Mouse (Mus musculus) myocyte (in vitro differentiated cells): ENCODE data around the gene Ubap1. TPM values are rescaled to one million over a fixed set of nuclear protein-coding genes. Genes with fewer than 3 reads are reported as not detected.

ENCODE experiments used
- H3K27me3 ChIP-seq: one replicate; pipeline ENCODE4 v1.6.1; 2011; ENCODE audit not compliant: control insufficient read depth, insufficient read depth, insufficient read length
- H3K36me3 ChIP-seq: one replicate; pipeline ENCODE4 v1.6.1; 2011; ENCODE audit not compliant: control insufficient read depth, insufficient read depth
- H3K4me2 ChIP-seq: one replicate; pipeline ENCODE4 v1.6.1; 2011; ENCODE audit warnings: low read depth, control low read depth
- H3K4me3 ChIP-seq: one replicate; pipeline ENCODE4 v1.5.1; 2011; ENCODE audit warnings: mild to moderate bottlenecking, control low read depth, moderate library complexity
- H3K79me2 ChIP-seq: one replicate; pipeline ENCODE4 v1.6.1; 2011; ENCODE audit not compliant: control insufficient read depth, insufficient read depth
- H3ac ChIP-seq: one replicate; pipeline ENCODE4 v1.6.1; 2011; ENCODE audit not compliant: control insufficient read depth, insufficient read length
- CEBPB ChIP-seq: IDR thresholded peaks from 2 replicates; pipeline ENCODE4 v1.6.1; 2011; ENCODE audit warnings: mild to moderate bottlenecking, moderate library complexity; ENCODE audit not compliant: poor library complexity, insufficient read depth, severe bottlenecking
- E2F4 ChIP-seq: IDR thresholded peaks from one replicate; pipeline ENCODE4 v1.6.1; 2011; ENCODE audit warnings: mild to moderate bottlenecking, control low read depth, moderate library complexity; ENCODE audit not compliant: insufficient read depth
- MAX ChIP-seq: IDR thresholded peaks from one replicate; pipeline ENCODE4 v1.6.1; 2011; ENCODE audit warnings: low read depth, mild to moderate bottlenecking, control low read depth
- MYOD1 ChIP-seq, 3 experiments: IDR thresholded peaks; one replicate each; pipeline ENCODE4 v1.6.1; 2011; ENCODE audit warnings: control low read depth in 2 of 3, low read depth in 2 of 3, mild to moderate bottlenecking in 2 of 3, moderate library complexity in 1 of 3; ENCODE audit not compliant: insufficient read length in 2 of 3, control insufficient read depth in 1 of 3
- MYOG ChIP-seq, 3 experiments: IDR thresholded peaks; one replicate each; pipeline ENCODE4 v1.6.1; 2011; ENCODE audit warnings: control low read depth in 2 of 3, low read depth in 2 of 3, mild to moderate bottlenecking in 2 of 3; ENCODE audit not compliant: insufficient read length in 2 of 3, control insufficient read depth in 1 of 3, insufficient read depth in 1 of 3
- POLR2A ChIP-seq: IDR thresholded peaks from one replicate; pipeline ENCODE4 v1.6.1; 2011; ENCODE audit warnings: low read depth, mild to moderate bottlenecking, control low read depth, moderate library complexity; ENCODE audit not compliant: insufficient read length
- POLR2AphosphoS2 ChIP-seq: IDR thresholded peaks from one replicate; pipeline ENCODE4 v1.6.1; 2011; ENCODE audit warnings: low read depth, control low read depth; ENCODE audit not compliant: insufficient read length
- REST ChIP-seq: IDR thresholded peaks from one replicate; pipeline ENCODE4 v1.6.1; 2011; ENCODE audit warnings: mild to moderate bottlenecking, control low read depth, moderate library complexity; ENCODE audit not compliant: insufficient read depth, insufficient read length
- SRF ChIP-seq: IDR thresholded peaks from one replicate; pipeline ENCODE4 v1.6.1; 2011; ENCODE audit warnings: low read depth; ENCODE audit not compliant: control insufficient read depth, insufficient read length
- TCF12 ChIP-seq: IDR thresholded peaks from one replicate; pipeline ENCODE4 v1.6.1; 2011; ENCODE audit warnings: mild to moderate bottlenecking, control low read depth; ENCODE audit not compliant: poor library complexity, insufficient read depth, severe bottlenecking
- TCF3 ChIP-seq: IDR thresholded peaks from one replicate; pipeline ENCODE4 v1.6.1; 2011; ENCODE audit warnings: low read depth, control low read depth; ENCODE audit not compliant: insufficient read length
- USF1 ChIP-seq: IDR thresholded peaks from one replicate; pipeline ENCODE4 v1.6.1; 2011; ENCODE audit warnings: low read depth, mild to moderate bottlenecking, control low read depth, moderate library complexity
- polyA plus RNA-seq: library from polyadenylated mRNA; unstranded; fragments of >200 nt; fragmentation: generic; extraction: Trizol; gene quantifications from one replicate; pipeline ENCODE4 v1.2.1, GENCODE M21; 2012; ENCODE audit warnings: missing spikeins

Ubap1 gene
- polyA plus RNA-seq, 1 experiment: 29.2 TPM

GRCm38 (mm10) chr4:41416966-41417365, 68.2 kb downstream of the Ubap1 start:
- Histone ChIP-seq H3K4me3 (no peak overlapping the region), H3ac (no peak overlapping the region), H3K36me3 (peaks cover 9% of the 10 kb centered on the region), H3K79me2 (peaks cover 4% of the 10 kb centered on the region), H3K27me3 (no peaks in the 10 kb centered on the region), H3K4me2 (no peak overlapping the region)
- no peak for TF ChIP-seq SRF
- no peak for TF ChIP-seq MYOD1 (IDR thresholded peaks at IDR 0.05; ENCODE audit: control insufficient read depth in 1 of 3, insufficient read length in 2 of 3, low read depth in 2 of 3)
- TF ChIP-seq MYOG (IDR thresholded peaks at IDR 0.05; ENCODE audit: control insufficient read depth in 1 of 3, insufficient read depth in 1 of 3, insufficient read length in 2 of 3, low read depth in 2 of 3): no peak
- no peak for TF ChIP-seq TCF12
- TF ChIP-seq REST: no peak
- TF ChIP-seq POLR2A: no peak
- no peak for TF ChIP-seq MAX
- no peak for TF ChIP-seq POLR2AphosphoS2
- TF ChIP-seq TCF3: no peak
- no peak for TF ChIP-seq E2F4
- no peak for TF ChIP-seq USF1
- no peak for TF ChIP-seq CEBPB

- H3K4me2 ChIP-seq: no peak overlapping the region
- peaks cover 9% of the 10 kb centered on the region for H3K79me2 ChIP-seq
- no peaks in the 10 kb centered on the region for H3K27me3 ChIP-seq
- TF ChIP-seq E2F4: no peak
- TF ChIP-seq MYOD1 (IDR thresholded peaks at IDR 0.05; ENCODE audit: control insufficient read depth in 1 of 3, insufficient read length in 2 of 3, low read depth in 2 of 3): no peak
- TF ChIP-seq TCF12: no peak
- no peak for TF ChIP-seq POLR2AphosphoS2
- TF ChIP-seq MAX: no peak
- no peak for TF ChIP-seq MYOG (IDR thresholded peaks at IDR 0.05; ENCODE audit: control insufficient read depth in 1 of 3, insufficient read depth in 1 of 3, insufficient read length in 2 of 3, low read depth in 2 of 3)
- no peak for TF ChIP-seq REST
- TF ChIP-seq USF1: no peak
- no peak for TF ChIP-seq TCF3
- no peak for TF ChIP-seq CEBPB
- no peak for TF ChIP-seq POLR2A
- H3K36me3 ChIP-seq: no peaks in the 10 kb centered on the region
- no peak overlapping the region for H3K4me3 ChIP-seq
- no peak overlapping the region for H3ac ChIP-seq
Measured at GRCm38 (mm10) chr4:41438931-41439330, 90.1 kb downstream of the Ubap1 start.

Other genes with a start within 250 kb of the Ubap1 start
- gene Nol6, start 224.5 kb upstream of the Ubap1 start, polyA plus RNA-seq: 26.3 TPM
- gene Ube2r2, start 213.3 kb upstream of the Ubap1 start, polyA plus RNA-seq: 69.0 TPM
- gene Ubap2, start 73.9 kb upstream of the Ubap1 start, polyA plus RNA-seq: 71.5 TPM
- 27.1 TPM for gene Dcaf12, start 34.1 kb upstream of the Ubap1 start, polyA plus RNA-seq
- gene Kif24, start 115.9 kb downstream of the Ubap1 start, polyA plus RNA-seq: 7.2 TPM
- 36.9 TPM for gene Nudt2, start 116.2 kb downstream of the Ubap1 start, polyA plus RNA-seq
- 33.9 TPM for gene AI464131, start 154.1 kb downstream of the Ubap1 start, polyA plus RNA-seq
- 0.06 TPM for gene 1110017D15Rik, start 168.3 kb downstream of the Ubap1 start, polyA plus RNA-seq
- gene Fam219a, start 220.5 kb downstream of the Ubap1 start, polyA plus RNA-seq: 2.7 TPM
- gene Dnaic1, start 220.8 kb downstream of the Ubap1 start, polyA plus RNA-seq: 0.08 TPM